Mouse (Mus musculus): ENCODE data around the gene Wdr13. TPM values are rescaled to one million over a fixed set of nuclear protein-coding genes. Genes with fewer than 3 reads are reported as not detected.

Gene Wdr13
- polyA plus RNA-seq, 1 experiment = 35.6 TPM

- WGBS = 29% methylated on average over 3 of the region's 3 CpGs
- Histone ChIP-seq H3K4me1 (ENCODE audit: control insufficient read depth, insufficient read depth, low read length) (no peaks in the 10 kb centered on the region), H3K27ac (ENCODE audit: control insufficient read depth, insufficient read depth, low read depth, low read length, poor library complexity) (peak overlapping the region; percentile 73), H3K4me3 (replicated peaks; ENCODE audit: control insufficient read depth, low read depth, low read length) (peak overlapping the region; percentile 62)
- TF ChIP-seq CTCF (IDR thresholded peaks at IDR 0.05; ENCODE audit: control insufficient read depth, insufficient read depth, low read length) (no peak), POLR2A (IDR thresholded peaks at IDR 0.05; ENCODE audit: borderline replicate concordance, control insufficient read depth, low read depth, low read length) (no peak)
These were observed 57.6 kb downstream of the Wdr13 start for GRCm38 (mm10) chrX:8075104-8075503.

- TF ChIP-seq CTCF (IDR thresholded peaks at IDR 0.05; ENCODE audit: control insufficient read depth, insufficient read depth, low read length) = no peak
- TF ChIP-seq POLR2A (IDR thresholded peaks at IDR 0.05; ENCODE audit: borderline replicate concordance, control insufficient read depth, low read depth, low read length) = peak; percentile 75; the same call in 1 of the 2 replicates
- Histone ChIP-seq H3K4me3 (replicated peaks; ENCODE audit: control insufficient read depth, low read depth, low read length) (peak within 1 kb of the TSS; percentile 79), H3K27ac (ENCODE audit: control insufficient read depth, insufficient read depth, low read depth, low read length, poor library complexity) (peak within 1 kb of the TSS; percentile 86), H3K4me1 (ENCODE audit: control insufficient read depth, insufficient read depth, low read length) (no peaks in the 10 kb centered on the region)
- 10% methylated on average over 46 of the region's 46 CpGs for WGBS
These were observed 58.2 kb downstream of the Wdr13 start, which contains the start of gene Suv39h1 for GRCm38 (mm10) chrX:8074430-8075014. TSS of gene Suv39h1 (minus strand) at chrX:8074760.

- Histone ChIP-seq H3K4me1 (ENCODE audit: control insufficient read depth, insufficient read depth, low read length) (no peaks in the 10 kb centered on the region), H3K27ac (ENCODE audit: control insufficient read depth, insufficient read depth, low read depth, low read length, poor library complexity) (peak overlapping the region; percentile 86), H3K4me3 (replicated peaks; ENCODE audit: control insufficient read depth, low read depth, low read length) (peak overlapping the region; percentile 79)
- TF ChIP-seq POLR2A (IDR thresholded peaks at IDR 0.05; ENCODE audit: borderline replicate concordance, control insufficient read depth, low read depth, low read length) = no peak
- TF ChIP-seq CTCF (IDR thresholded peaks at IDR 0.05; ENCODE audit: control insufficient read depth, insufficient read depth, low read length) = no peak
- 23% methylated on average over 60 of the region's 64 CpGs for WGBS
These were observed 58.7 kb downstream of the Wdr13 start for GRCm38 (mm10) chrX:8073881-8074429.

Other genes starting within 250 kb of the Wdr13 start
- gene Slc35a2, start 248.9 kb downstream of the Wdr13 start, polyA plus RNA-seq (2011; ENCODE audit: insufficient read depth, insufficient read length, low replicate concordance, missing spikeins) = 21.0 and 37.1 TPM in 2 replicates
- gene Pqbp1, start 233.6 kb downstream of the Wdr13 start, polyA plus RNA-seq (2011; ENCODE audit: insufficient read depth, insufficient read length, low replicate concordance, missing spikeins) = 40.9 and 45.1 TPM in 2 replicates
- 9.2 and 17.8 TPM in 2 replicates for gene Timm17b, start 233.5 kb downstream of the Wdr13 start, polyA plus RNA-seq (2011; ENCODE audit: insufficient read depth, insufficient read length, low replicate concordance, missing spikeins)
- gene Gm10491, start 225.1 kb downstream of the Wdr13 start, polyA plus RNA-seq (2011; ENCODE audit: insufficient read depth, insufficient read length, low replicate concordance, missing spikeins) = not detected in 2 replicates
- not detected in 2 replicates for gene Gm10490, start 223.3 kb downstream of the Wdr13 start, polyA plus RNA-seq (2011; ENCODE audit: insufficient read depth, insufficient read length, low replicate concordance, missing spikeins)
- not detected in 2 replicates for gene Pcsk1n, start 213.1 kb downstream of the Wdr13 start, polyA plus RNA-seq (2011; ENCODE audit: insufficient read depth, insufficient read length, low replicate concordance, missing spikeins)
- gene Eras, start 204.3 kb downstream of the Wdr13 start, polyA plus RNA-seq (2011; ENCODE audit: insufficient read depth, insufficient read length, low replicate concordance, missing spikeins) = 10.9 TPM in 1 of 2 replicates, not detected in the other
- gene Hdac6, start 185.0 kb downstream of the Wdr13 start, polyA plus RNA-seq (2011; ENCODE audit: insufficient read depth, insufficient read length, low replicate concordance, missing spikeins) = 8.3 and 17.0 TPM in 2 replicates
- gene Gata1, start 154.8 kb downstream of the Wdr13 start, polyA plus RNA-seq (2011; ENCODE audit: insufficient read depth, insufficient read length, low replicate concordance, missing spikeins) = 91.2 and 137 TPM in 2 replicates
- not detected in 2 replicates for gene Glod5, start 114.4 kb downstream of the Wdr13 start, polyA plus RNA-seq (2011; ENCODE audit: insufficient read depth, insufficient read length, low replicate concordance, missing spikeins)
- 27.4 and 30.7 TPM in 2 replicates for gene Suv39h1, start 58.1 kb downstream of the Wdr13 start, polyA plus RNA-seq (2011; ENCODE audit: insufficient read depth, insufficient read length, low replicate concordance, missing spikeins)
- 10.1 and 32.0 TPM in 2 replicates for gene Was, start 42.4 kb downstream of the Wdr13 start, polyA plus RNA-seq (2011; ENCODE audit: insufficient read depth, insufficient read length, low replicate concordance, missing spikeins)
- gene Rbm3, start 13.0 kb upstream of the Wdr13 start, polyA plus RNA-seq (2011; ENCODE audit: insufficient read depth, insufficient read length, low replicate concordance, missing spikeins) = 301 and 341 TPM in 2 replicates
- gene Tbc1d25, start 43.3 kb upstream of the Wdr13 start, polyA plus RNA-seq (2011; ENCODE audit: insufficient read depth, insufficient read length, low replicate concordance, missing spikeins) = 3.6 and 6.6 TPM in 2 replicates
- 39.7 and 62.2 TPM in 2 replicates for gene Ebp, start 60.6 kb upstream of the Wdr13 start, polyA plus RNA-seq (2011; ENCODE audit: insufficient read depth, insufficient read length, low replicate concordance, missing spikeins)
- gene Porcn, start 73.6 kb upstream of the Wdr13 start, polyA plus RNA-seq (2011; ENCODE audit: insufficient read depth, insufficient read length, low replicate concordance, missing spikeins) = 2.0 and 5.0 TPM in 2 replicates
- gene Ftsj1, start 119.5 kb upstream of the Wdr13 start, polyA plus RNA-seq (2011; ENCODE audit: insufficient read depth, insufficient read length, low replicate concordance, missing spikeins) = 13.8 and 22.6 TPM in 2 replicates
- 106 and 143 TPM in 2 replicates for gene Slc38a5, start 138.2 kb upstream of the Wdr13 start, polyA plus RNA-seq (2011; ENCODE audit: insufficient read depth, insufficient read length, low replicate concordance, missing spikeins)
- gene Ssxb10, start 194.5 kb upstream of the Wdr13 start, polyA plus RNA-seq (2011; ENCODE audit: insufficient read depth, insufficient read length, low replicate concordance, missing spikeins) = not detected in 2 replicates
- not detected in 2 replicates for gene Ssxb9, start 234.1 kb upstream of the Wdr13 start, polyA plus RNA-seq (2011; ENCODE audit: insufficient read depth, insufficient read length, low replicate concordance, missing spikeins)

Data from bone marrow, adult 2 months (tissue).